Mouse (Mus musculus) limb, embryonic 11.5 days (tissue): Measurements from ENCODE around the gene Crebbp. TPM values are rescaled to one million over a fixed set of nuclear protein-coding genes. Genes with fewer than 3 reads are reported as not detected.
"Not testable (repeated sequence)": the region's sequence is repeated elsewhere in the genome, so short reads cannot be mapped to it uniquely, and the experiment has no call there.

Experiments
- ATAC-seq: fragments of 200-750 bp; cut with Nextera tagmentation; 2 replicates; pipeline ENCODE4 v1.8.0; 2017; ENCODE audit warnings: low read depth; ENCODE audit not compliant: insufficient number of reproducible peaks, low FRiP score, low TSS enrichment
- DNase-seq: peaks from one replicate; pipeline ENCODE4 v3.0.0-alpha.2; 2015; ENCODE audit warnings: low spot score
- H3K27ac ChIP-seq: fragments of 300-500 bp; sonication (generic); replicated peaks from 2 replicates; pipeline ENCODE4 v1.5.1; 2014; ENCODE audit warnings: low read depth, mild to moderate bottlenecking, low read length
- H3K27me3 ChIP-seq: fragments of 300-500 bp; sonication (generic); 2 replicates; pipeline ENCODE4 v1.6.1; 2014; ENCODE audit warnings: mild to moderate bottlenecking, low read length, mixed read lengths; ENCODE audit not compliant: control insufficient read depth, insufficient read depth
- H3K36me3 ChIP-seq: fragments of 300-500 bp; sonication (generic); 2 replicates; pipeline ENCODE4 v1.6.1; 2014; ENCODE audit warnings: mild to moderate bottlenecking, low read length, moderate library complexity, mixed read lengths; ENCODE audit not compliant: control insufficient read depth, insufficient read depth
- H3K4me1 ChIP-seq: fragments of 300-500 bp; sonication (generic); 2 replicates; pipeline ENCODE4 v1.6.1; 2014; ENCODE audit warnings: low read length, mixed read lengths; ENCODE audit not compliant: control insufficient read depth, insufficient read depth
- H3K4me2 ChIP-seq: fragments of 300-500 bp; sonication (generic); 2 replicates; pipeline ENCODE4 v1.6.1; 2014; ENCODE audit warnings: low read depth, mild to moderate bottlenecking, moderate library complexity; ENCODE audit not compliant: severe bottlenecking
- H3K4me3 ChIP-seq: fragments of 300-500 bp; sonication (generic); 2 replicates; pipeline ENCODE4 v1.5.1; 2014; ENCODE audit warnings: low read depth, low read length
- H3K9ac ChIP-seq: fragments of 300-500 bp; sonication (generic); 2 replicates; pipeline ENCODE4 v1.6.1; 2014; ENCODE audit warnings: mild to moderate bottlenecking, low read length
- H3K9me3 ChIP-seq: fragments of 300-500 bp; sonication (generic); 2 replicates; pipeline ENCODE4 v1.6.1; 2016; ENCODE audit warnings: low read length; ENCODE audit not compliant: control insufficient read depth
- WGBS: fragments of 180-500 bp; shearing (Covaris S2); extraction: QIAGEN DNeasy Blood & Tissue Kit; methylation state at CpG from one replicate; pipeline ENCODE4 v1.1.7; 2014; 5-methylcytosine and 5-hydroxymethylcytosine counted together
- polyA plus RNA-seq: library from polyadenylated mRNA; unstranded; fragments of >200 nt; fragmentation: Nextera tagmentation; extraction: Ambion mirVana; gene quantifications from 2 replicates; pipeline ENCODE4 v1.2.1, GENCODE M21; 2014

Gene Crebbp
- polyA plus RNA-seq: 42.4 and 43.5 TPM in 2 replicates

GRCm38 (mm10) chr16:4213799-4214551, at the start of gene Crebbp:
TSS of gene Crebbp (minus strand) at chr16:4213997.
- Histone ChIP-seq H3K9ac (peak within 1 kb of the TSS; percentile 98), H3K27me3 (0 out of 2 replicates have a peak, but pooled peaks cover 2% of the 10 kb centered on the region), H3K27ac (peak within 1 kb of the TSS; percentile 99), H3K36me3 (no peaks in the 10 kb centered on the region), H3K9me3 (no peaks in the 10 kb centered on the region), H3K4me1 (peaks cover 4% of the 10 kb centered on the region; the same call in 1 of the 2 replicates), H3K4me2 (peak within 1 kb of the TSS; percentile 71), H3K4me3 (peak within 1 kb of the TSS; percentile 93)
- DNase-seq (peak; percentile 95), ATAC-seq (peak; percentile 90)
- WGBS: under 1% methylated on average over 59 of the region's 92 CpGs

GRCm38 (mm10) chr16:4263486-4263885, 49.7 kb upstream of the Crebbp start:
- Histone ChIP-seq H3K36me3 (no peaks in the 10 kb centered on the region), H3K4me1 (no peaks in the 10 kb centered on the region), H3K9me3 (no peaks in the 10 kb centered on the region), H3K4me3 (no peak overlapping the region), H3K9ac (no peak overlapping the region), H3K27ac (no peak overlapping the region), H3K4me2 (no peak overlapping the region), H3K27me3 (no peaks in the 10 kb centered on the region)
- ATAC-seq (no peak), DNase-seq (no peak)
- 92% methylated on average over 3 of the region's 3 CpGs for WGBS

GRCm38 (mm10) chr16:4257546-4257945, 43.7 kb upstream of the Crebbp start:
- WGBS: 94% methylated on average over 2 of the region's 2 CpGs
- Histone ChIP-seq H3K9me3 (no peaks in the 10 kb centered on the region), H3K36me3 (no peaks in the 10 kb centered on the region), H3K27me3 (no peaks in the 10 kb centered on the region), H3K4me2 (no peak overlapping the region), H3K4me3 (no peak overlapping the region), H3K4me1 (no peaks in the 10 kb centered on the region), H3K27ac (no peak overlapping the region), H3K9ac (no peak overlapping the region)
- DNase-seq (no peak), ATAC-seq (no peak)

- Histone ChIP-seq H3K4me3 (no peak overlapping the region), H3K9ac (no peak overlapping the region), H3K36me3 (no peaks in the 10 kb centered on the region), H3K27ac (no peak overlapping the region), H3K4me2 (no peak overlapping the region), H3K4me1 (no peaks in the 10 kb centered on the region), H3K27me3 (no peaks in the 10 kb centered on the region), H3K9me3 (no peaks in the 10 kb centered on the region; the same call in 1 of the 2 replicates)
- WGBS: 93% methylated on average over 3 of the region's 3 CpGs
- no peak for DNase-seq
- no peak for ATAC-seq
These were observed 35.0 kb upstream of the Crebbp start for GRCm38 (mm10) chr16:4248791-4249190.

GRCm38 (mm10) chr16:4245241-4245640, 31.4 kb upstream of the Crebbp start:
- not testable (repeated sequence) for H3K9ac ChIP-seq, H3K4me1 ChIP-seq, H3K27me3 ChIP-seq, H3K4me2 ChIP-seq, DNase-seq, H3K4me3 ChIP-seq, ATAC-seq, H3K27ac ChIP-seq, H3K9me3 ChIP-seq, H3K36me3 ChIP-seq
- 91% methylated on average over 1 of the region's 1 CpGs for WGBS

GRCm38 (mm10) chr16:4236131-4236530, 22.3 kb upstream of the Crebbp start:
- Histone ChIP-seq H3K27ac (no peak overlapping the region), H3K9me3 (no peaks in the 10 kb centered on the region), H3K4me3 (no peak overlapping the region), H3K4me1 (no peaks in the 10 kb centered on the region), H3K27me3 (no peaks in the 10 kb centered on the region), H3K4me2 (no peak overlapping the region), H3K9ac (no peak overlapping the region), H3K36me3 (no peaks in the 10 kb centered on the region)
- DNase-seq (no peak), ATAC-seq (no peak)
- 88% methylated on average over 4 of the region's 4 CpGs for WGBS

GRCm38 (mm10) chr16:4235587-4235986, 21.8 kb upstream of the Crebbp start:
- Histone ChIP-seq H3K4me1 (no peaks in the 10 kb centered on the region), H3K36me3 (no peaks in the 10 kb centered on the region), H3K27me3 (no peaks in the 10 kb centered on the region), H3K9ac (no peak overlapping the region), H3K4me3 (no peak overlapping the region), H3K9me3 (no peaks in the 10 kb centered on the region), H3K4me2 (no peak overlapping the region), H3K27ac (no peak overlapping the region)
- no peak for DNase-seq
- no peak for ATAC-seq

- no peak overlapping the region for H3K4me3 ChIP-seq
- DNase-seq (no peak), ATAC-seq (no peak)
- H3K4me1 ChIP-seq: no peaks in the 10 kb centered on the region
- no peaks in the 10 kb centered on the region for H3K36me3 ChIP-seq
- WGBS: 84% methylated on average over 2 of the region's 2 CpGs
- H3K27me3 ChIP-seq: no peaks in the 10 kb centered on the region
- no peak overlapping the region for H3K9ac ChIP-seq
- no peaks in the 10 kb centered on the region for H3K9me3 ChIP-seq
- H3K4me2 ChIP-seq: no peak overlapping the region
- no peak overlapping the region for H3K27ac ChIP-seq
These were observed 12.0 kb upstream of the Crebbp start for GRCm38 (mm10) chr16:4225841-4226240.
